Mouse (Mus musculus) R1 (cell line): ENCODE measurements around the gene Hoxb3.

Experiments used
- DNase-seq: peaks from one replicate; pipeline ENCODE4 v3.0.0-alpha.2; 2018; ENCODE audit warnings: low read depth, low spot score

Hoxb3 gene

DNA sequence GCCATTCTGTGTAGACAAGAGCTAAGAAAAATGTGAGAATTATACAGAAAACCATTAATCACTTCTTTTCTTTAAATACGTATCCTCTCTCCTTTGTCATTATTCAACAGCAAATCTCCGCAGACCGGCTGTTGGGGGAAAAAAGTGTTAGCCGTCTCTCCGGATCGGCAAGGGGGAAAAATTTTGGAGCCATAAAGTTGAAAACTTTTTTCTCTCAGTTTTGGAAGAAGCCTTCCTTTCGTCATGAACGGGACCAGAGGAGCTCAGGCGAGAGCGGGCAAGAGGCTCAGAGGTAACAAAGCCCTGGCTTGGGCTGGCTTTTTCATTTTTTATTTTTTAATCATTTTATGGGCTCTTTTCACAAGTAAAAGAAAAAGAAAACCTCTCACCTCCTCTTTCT is at the start of gene Hoxb3:
Gene Hoxb3, plus strand, starts transcription at position 173 of the 400 bp plus-strand sequence.
- DNase-seq, result no peak

DNA sequence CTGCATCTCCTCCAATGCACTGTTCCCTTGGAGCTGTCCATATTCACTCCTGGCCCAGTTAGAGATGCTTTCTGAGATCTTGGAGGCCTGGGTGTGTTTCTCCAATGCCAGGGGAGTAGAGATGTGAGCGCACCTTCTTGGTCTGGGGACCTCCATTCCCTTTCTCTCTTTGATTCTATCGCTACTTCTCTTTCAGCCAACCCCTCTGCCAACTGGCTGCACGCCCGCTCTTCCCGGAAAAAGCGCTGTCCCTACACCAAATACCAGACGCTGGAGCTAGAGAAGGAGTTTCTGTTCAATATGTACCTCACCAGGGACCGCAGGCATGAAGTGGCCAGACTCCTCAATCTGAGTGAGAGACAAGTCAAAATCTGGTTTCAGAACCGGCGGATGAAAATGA is 48.7 kb upstream of the Hoxb3 start:
- DNase-seq, result no peak

DNA sequence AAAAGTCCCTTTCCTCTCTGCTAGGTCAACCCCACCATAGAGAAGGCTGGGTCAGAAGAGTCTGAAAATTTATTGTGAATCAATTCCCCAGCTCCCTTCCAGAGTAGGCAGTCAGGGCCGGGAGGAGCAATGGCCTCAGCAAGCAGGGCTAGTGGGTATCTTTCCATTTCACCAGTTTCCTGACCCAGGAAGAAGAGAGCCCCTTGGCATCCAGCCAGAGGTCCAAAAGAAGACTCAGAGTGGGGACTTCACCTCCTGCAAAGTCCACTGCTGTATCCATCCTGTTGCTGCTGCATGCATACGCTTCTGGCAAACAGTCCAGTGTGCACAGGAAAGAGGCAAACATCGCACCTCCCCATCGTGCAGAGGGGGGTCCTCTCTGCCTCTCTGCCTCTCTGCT is 47.2 kb upstream of the Hoxb3 start:
- no peak for DNase-seq

DNA sequence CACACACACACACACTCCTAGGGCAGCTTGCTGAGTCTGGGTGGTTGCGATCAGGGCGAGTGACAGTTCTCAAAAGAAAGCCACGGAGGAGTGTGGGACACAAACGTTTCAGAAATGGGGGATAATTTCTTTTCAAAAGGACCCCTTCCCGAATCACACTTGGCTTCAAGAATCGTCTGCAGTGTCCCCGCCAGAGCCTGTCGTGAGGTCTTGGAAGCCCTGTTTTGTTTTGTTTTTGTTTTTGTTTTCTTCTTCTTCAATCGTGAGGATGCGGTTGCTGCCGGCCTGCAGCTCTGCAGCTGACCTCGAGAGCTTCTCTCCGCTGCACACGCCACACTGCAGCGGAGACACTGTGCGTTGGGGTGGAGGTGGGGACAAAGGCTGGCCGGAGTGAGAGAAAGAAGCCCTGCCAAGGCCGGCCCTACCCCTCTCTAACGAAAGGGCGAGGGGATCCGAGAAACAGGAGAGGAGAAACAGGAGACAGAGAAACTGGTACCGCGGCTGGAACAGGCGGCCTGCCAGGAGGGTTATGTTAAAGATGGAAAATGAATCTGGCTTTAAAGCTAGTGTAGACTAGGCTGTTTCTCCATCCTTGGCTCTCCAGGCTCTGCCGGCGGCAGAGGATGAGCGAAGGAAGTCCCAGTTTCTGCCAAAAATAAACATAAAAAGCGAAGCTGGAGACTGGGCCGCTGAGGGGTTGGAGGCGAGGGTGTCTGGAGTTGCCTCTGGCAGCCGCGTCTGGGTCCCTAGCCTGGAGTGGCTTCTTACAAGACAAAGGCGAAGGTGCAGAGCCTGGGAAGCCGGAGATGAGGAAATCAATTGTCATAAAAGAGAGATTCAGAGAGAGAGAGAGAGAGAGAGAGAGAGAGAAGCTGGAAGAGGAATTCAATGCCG is 45.7 kb upstream of the Hoxb3 start:
- DNase-seq, result no peak

DNA sequence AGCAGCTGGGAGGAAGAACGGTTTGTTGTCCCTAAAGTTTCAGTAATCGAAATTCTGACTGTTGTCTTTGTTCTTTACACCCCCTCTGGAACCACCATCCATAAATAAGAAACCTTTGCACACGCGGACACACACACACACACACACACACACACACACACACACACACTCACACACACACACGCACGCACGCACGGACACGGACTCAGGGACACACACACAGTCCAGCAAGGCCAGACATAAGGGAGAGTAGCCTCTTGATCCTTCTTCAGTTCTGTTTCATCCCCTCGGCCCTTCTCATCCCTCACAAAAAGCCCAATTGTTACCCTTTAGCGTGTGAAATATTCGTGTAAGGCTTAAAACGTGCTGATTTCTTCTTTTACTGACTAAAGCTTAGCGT is 44.8 kb upstream of the Hoxb3 start:
- no peak for DNase-seq

DNA sequence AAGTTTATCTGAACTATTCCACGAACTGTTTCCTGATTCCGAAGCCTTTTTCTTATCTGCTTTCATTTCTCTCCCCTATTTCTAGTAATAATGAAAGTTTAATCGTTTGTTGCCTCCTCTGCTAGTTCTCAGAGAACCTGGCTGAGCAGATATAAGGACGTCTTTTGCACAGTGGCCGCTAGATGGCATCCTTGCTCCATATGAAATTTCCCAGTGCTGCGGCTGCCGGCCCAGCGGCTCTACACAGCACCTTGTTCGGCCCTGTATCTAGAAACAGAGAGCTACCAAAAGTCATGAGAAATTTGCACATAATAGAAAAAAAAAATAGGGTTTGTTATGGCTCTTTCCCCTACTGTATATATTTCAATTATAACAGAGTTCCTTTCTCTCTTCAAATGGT is 44.4 kb upstream of the Hoxb3 start:
- peak; percentile 83 for DNase-seq

DNA sequence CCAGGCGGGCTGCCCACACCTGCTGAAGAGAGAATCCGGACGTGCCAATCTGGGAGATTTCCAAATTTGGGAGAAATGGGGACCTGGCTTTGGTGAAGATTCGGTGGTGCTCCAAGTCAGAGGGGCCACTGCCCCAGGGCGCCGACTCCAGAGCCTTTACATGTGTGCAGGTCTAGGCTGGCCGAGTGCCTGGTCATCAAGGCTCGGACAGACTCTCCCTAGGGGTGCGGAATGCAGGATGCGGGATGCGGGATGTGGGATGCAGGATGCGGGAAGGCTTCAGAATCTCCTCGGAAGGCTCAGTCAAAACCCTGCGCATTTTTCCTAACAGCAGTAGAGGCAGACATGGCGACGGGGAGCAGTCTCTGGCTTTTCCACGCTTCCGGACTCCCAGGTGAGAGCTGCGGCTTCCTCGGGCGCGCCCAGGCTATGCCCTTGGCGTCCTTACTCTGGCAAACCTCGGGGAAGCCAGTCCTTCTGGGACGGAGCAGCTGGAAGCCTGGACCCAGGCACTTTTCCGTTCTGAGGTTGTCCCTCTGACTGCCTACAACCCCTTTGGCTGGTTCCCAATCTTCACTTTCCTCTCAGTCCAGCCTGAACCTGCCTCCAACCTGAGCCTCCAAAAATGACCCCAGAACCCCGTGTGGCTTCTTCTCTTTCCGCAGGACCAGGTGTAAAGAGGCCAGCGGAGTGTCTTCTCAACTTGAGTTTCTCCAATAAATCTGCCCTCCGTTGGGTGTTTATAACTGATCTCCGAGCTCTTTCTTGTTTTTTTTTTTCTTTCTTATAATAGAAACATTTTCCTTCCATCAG is 43.5 kb upstream of the Hoxb3 start:
- DNase-seq, result peak; percentile 33

DNA sequence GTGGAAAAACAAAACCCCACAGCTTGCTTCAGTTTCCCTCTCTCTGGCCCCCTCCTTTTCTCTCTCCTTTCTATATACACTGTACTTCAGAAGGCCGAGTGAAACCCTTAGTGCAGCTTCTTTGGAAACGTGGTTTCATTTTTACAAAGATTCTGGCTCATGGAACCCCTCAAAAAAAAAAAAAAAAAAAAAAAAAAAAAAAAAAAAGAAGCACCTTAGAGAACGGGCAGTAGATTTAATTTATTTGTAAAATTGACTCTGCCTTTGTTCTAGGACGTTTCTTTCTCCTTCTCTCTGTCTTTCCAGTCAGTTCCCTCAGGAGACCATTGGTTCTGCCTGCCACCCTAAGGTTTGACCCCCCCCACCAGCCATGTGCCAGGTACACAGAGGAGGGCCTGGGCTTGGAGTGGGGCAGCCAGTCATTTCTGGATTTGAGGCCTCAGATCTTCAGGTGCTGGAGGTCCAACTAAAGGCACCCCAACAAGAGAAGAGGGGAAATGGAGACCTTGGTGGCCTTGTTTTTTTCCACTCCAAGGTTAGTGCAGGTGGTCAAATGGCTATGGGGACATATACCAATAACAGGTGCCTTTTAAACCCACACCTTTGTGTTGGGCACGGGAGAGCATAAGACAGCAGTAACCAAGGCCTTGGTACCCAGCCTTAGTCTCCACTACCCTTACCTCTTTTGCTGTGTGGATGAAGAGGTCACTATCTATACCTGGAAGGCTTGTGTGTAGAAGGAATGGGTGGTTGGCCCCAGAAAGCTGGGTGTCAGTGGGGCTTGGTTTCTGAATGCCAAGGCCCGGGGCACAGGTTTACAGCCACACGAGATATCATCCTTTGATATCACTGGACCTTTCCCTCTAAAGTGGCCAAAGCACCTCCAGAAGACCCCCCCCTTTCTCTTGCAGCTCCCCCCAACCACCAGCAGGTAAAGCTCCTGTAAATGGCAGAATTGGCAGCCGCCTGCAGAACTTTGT is 42.4 kb upstream of the Hoxb3 start:
- no peak for DNase-seq

DNA sequence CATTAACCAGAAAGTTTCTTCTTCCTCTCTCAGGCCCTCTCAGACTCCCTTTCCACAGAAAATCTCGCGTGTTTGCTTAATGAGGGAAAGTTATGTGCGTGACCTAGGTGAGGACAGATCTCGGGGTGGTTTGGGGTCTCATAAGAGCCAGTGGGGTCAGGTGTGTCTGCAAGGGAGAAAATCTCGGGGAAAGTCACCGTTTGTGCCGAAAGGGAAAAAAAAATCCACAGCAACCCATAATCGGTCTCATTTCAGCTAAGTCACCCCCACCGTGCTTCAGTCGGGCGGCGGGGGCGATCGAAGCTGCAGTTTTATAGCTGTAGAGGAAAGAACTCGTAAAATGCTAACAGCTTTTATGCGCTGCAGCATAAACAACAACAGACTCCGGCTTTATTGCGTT is 41.7 kb upstream of the Hoxb3 start:
- no peak for DNase-seq

DNA sequence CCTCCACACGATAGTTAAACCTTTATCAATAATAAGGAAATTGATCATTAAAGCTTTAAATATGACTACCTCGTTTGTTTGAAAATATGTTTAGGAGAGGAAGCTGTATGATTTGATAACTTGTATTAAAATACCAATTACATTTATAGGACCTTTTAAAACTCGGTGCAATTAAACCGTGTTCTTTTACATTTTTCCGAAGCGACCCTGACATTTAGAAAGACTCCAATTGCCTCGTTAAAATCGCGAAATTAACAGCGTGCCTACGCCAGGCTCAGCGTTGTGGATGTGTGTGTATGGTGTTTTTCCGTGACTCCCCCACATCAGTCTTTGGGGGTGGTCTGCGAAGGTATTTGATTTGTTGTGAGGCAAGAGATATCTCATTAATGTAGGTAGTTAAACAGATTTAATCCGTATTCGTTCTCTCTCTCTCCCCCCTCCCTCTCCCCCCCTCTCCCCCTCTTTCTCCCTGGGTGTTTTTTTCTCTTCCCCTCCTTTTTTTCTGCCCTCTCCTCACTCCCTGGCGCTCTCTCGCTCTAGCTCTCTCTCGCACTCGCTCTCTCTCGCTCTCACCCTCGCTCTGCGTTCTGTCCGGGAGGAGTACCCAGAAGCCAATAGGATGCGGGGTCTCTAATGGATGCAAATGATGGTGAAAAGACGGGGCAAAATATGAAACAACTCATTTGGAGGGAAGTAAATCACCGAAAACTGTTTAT is 41.1 kb upstream of the Hoxb3 start, which contains the start of gene Hoxb8:
Gene Hoxb8, plus strand, starts transcription at position 51 of the 716 bp plus-strand sequence.
- DNase-seq, result no peak

DNA sequence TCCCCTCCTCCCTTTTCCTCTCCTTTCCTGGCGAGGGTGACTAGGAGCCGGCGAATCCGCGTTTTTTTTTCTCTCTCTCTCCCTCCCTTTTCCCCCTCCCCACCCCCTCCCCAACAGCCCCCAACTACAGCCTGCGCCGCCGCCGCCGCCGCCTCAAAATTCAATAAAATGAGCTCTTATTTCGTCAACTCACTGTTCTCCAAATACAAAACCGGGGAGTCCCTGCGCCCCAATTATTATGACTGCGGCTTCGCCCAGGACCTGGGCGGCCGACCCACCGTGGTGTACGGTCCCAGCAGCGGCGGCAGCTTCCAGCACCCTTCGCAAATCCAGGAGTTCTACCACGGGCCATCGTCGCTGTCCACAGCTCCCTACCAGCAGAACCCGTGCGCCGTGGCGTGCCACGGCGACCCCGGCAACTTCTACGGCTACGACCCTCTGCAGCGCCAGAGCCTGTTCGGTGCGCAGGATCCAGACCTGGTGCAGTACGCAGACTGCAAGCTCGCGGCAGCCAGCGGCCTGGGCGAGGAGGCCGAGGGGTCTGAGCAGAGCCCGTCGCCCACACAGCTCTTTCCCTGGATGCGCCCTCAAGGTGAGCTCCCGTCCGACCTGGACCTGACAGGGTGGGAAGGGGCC is 40.2 kb upstream of the Hoxb3 start:
- DNase-seq, result peak; percentile 58

DNA sequence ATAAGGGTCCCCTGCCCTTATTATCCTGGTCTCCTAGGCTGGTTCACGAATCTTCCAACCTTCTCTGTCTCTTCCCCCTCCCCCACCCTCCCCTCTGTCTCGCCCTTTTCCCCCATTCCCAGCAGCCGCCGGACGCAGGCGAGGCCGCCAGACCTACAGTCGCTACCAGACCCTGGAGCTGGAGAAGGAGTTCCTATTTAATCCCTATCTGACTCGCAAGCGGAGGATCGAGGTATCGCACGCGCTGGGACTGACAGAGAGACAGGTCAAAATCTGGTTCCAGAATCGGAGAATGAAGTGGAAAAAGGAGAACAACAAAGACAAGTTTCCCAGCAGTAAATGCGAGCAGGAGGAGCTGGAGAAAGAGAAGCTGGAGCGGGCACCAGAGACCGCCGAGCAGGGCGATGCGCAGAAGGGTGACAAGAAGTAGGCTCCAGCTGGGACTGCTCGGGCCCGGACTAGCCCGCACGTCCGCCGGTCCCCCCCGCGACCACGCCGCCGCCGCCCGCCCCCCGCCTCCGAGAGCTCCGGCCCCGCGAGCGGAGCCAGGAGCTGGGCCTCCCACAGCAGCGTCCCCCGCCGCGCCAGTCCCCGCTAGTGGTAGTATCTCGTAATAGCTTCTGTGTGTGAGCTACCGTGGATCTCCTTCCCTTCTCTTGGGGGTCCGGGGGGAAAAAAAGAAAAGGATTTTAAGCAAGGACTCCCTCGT is 38.9 kb upstream of the Hoxb3 start:
- peak; percentile 69 for DNase-seq

DNA sequence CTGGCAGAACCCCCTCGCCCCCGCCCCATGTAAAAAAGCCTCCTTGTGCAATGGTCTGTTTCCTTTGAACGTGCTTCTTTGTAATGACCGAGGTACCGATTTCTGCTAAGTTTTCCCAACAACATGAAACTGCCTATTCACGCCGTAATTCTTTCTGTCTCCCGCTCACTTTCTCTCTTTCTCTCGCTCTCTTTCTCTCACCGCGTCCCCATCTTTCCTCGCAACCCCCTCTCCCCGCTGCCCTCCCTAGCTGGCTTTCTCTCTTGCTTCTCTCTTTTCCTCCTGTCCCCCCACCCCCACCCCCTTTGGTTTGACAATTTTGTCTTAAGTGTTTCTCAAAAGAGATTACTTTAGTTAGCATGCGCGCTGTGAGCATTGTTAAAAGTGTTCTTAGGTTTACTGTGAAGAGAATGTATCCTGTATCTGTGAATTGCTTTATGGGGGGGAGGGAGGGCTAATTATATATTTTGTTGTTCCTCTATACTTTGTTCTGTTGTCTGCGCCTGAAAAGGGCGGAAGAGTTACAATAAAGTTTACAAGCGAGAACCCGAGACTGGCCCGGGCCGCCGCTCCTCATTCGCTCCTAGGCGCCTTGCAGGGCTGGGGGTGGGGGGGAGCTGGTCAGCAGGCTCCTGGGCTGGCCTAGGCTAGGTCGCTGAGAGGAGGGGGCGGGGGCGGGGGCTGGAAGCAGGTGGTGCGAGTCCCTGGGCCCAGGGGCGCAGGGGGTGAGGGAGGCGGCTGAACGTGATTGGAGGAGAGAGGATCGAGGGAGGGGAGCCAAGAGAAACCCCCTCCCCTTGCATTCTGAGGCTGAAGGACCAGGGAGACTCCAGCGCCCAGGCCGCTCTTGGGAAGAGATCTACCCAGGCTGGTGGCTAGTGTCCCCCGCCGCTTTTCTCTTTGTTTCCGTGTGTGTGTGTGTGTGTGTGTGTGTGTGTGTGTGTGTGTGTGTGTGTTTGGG is 38.1 kb upstream of the Hoxb3 start:
- DNase-seq, result no peak

DNA sequence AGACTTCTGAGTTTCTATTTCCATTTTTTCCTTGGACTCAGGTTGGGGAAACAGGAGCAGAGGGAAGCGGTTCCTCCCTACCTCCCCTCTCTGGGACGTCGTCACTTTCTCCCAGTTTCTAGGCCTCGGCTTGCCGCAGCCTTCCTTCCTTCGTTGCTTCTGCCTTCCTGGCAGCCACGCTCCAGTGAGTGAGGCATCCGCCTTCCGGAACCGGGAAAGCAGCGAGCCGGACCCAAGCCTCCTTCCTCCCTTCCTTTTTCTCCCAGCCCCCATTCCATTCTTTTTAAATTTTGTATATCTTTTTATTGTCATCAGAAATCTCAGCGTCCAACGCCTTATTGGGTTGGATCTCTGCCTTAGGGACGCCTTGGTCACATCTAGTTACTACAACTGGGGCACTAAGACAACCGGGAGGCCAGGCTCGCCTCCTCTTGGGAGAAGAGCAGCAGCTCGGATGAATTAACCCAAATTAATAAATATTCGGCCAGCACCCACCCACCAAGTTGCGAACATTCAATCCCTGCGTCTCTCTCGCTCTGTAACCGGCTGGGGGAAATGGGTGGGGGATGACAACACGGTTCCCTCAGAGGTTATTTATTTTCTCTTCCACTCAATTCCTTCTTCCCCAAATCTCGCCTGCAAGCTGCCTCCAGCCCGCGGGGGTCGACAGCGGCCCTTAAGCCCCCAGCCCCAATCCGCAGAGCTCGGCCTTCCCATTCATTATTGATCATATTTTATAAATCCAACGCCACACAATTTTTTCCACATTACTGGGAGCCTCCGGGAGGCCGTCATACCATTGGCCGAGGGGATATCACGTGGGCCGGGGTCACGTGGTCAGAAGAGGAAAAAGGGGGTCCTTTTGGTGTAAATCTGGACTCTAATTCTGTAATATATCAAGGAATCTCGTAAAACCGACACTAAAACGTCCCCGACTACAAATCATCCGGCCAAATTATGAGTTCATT is 37.1 kb upstream of the Hoxb3 start, which contains the start of gene Hoxb7:
Gene Hoxb7, plus strand, starts transcription at position 853 of the 968 bp plus-strand sequence.
- no peak for DNase-seq

DNA sequence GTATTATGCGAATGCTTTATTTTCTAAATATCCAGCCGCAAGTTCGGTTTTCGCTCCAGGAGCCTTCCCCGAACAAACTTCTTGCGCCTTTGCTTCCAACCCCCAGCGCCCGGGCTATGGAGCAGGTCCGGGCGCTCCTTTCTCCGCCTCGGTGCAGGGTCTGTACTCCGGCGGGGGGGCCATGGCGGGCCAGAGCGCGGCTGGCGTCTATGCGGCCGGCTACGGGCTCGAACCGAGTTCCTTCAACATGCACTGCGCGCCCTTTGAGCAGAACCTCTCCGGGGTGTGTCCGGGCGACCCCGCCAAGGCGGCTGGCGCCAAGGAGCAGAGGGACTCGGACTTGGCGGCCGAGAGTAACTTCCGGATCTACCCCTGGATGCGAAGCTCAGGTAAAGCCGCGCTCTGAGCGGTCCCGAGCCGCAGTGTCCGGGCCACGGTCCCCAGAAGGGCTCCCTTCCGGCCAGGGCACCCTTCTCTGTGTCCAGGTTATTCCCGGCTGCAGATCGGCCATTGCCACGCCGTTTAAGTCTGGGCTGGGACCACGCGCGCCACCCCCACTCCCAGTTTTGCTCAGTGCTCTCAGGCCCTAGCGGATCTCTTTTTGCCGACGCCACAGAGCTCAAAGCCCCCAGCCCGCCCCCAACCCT is 36.3 kb upstream of the Hoxb3 start:
- DNase-seq, result no peak

DNA sequence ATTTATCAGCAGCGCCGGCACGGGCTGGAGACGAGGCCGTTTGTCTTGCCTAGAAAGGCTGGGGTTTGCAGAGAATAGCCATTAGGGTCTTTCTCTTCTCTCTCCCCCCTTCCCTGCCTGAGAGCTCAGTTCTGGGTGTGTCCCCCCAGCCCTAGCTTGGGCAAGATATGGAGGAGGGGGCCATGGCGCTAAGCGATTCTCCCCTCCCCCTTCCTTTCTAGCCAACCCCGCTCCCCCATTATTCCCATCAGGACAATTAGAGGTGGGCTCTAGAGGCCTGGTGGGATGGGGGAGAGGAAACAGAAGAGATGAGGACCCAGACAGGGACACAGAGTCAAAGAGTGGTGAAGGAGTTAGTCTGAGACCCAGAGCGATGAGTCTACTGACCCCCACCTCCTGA is 35.7 kb upstream of the Hoxb3 start:
- DNase-seq, result no peak
